ENCODE assay signal across 10 mouse cellular contexts in the genomic region with DNA sequence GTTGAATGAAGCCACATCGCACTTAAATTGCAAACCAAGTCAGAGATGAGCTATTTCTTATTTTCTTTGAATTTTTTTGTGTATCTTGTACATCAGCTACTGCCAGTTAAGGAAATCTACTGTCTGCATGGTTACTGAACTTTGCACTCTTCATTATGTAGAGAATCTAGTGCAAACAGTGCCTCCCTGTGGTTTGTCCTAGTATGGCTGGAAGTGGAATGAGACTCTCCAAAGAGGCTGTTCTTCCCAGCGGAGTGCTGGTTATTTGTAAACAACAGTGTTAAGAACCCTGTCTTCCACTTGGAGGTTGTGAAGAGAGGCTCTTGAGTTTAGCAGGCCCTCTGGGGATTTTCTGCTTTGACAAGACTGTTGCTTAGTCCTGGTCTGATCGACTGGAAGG. TPM values are rescaled to one million over a fixed set of nuclear protein-coding genes. Genes with fewer than 3 reads are reported as not detected.
DNase-seq lines count a peak whose midpoint lies in the region; ATAC-seq and TF ChIP-seq lines count a peak whose summit lies in the region.
"Had no signal": no experiment of that assay in that cellular context is flagged by ENCODE, and none has a peak within 500 bp of the region (broad histone marks: within the 10 kb centered on the region; RNA-seq: fewer than 3 reads in every experiment).

No protein-coding gene starts in this region.

- no peaks in the 10 kb centered on the region for H3K27me3 ChIP-seq in forebrain, postnatal 0 days (ENCODE audit: insufficient read depth, low read length)
- no peaks in the 10 kb centered on the region for H3K27me3 ChIP-seq in midbrain, embryonic 12.5 days
- H3K27me3 ChIP-seq: embryonic facial prominence, embryonic 13.5 days; lung, embryonic 15.5 days had no signal

- no peaks in the 10 kb centered on the region for H3K4me1 ChIP-seq in ES-E14 (ENCODE audit: control insufficient read depth in 2 of 2, insufficient read depth in 2 of 2, low read length in 2 of 2, poor library complexity in 1 of 2)
- H3K4me1 ChIP-seq in forebrain, postnatal 0 days (ENCODE audit: insufficient read depth) = no peaks in the 10 kb centered on the region
- no peaks in the 10 kb centered on the region for H3K4me1 ChIP-seq in midbrain, embryonic 12.5 days
- H3K4me1 ChIP-seq: embryonic facial prominence, embryonic 13.5 days; lung, embryonic 15.5 days had no signal

- H3K4me2 ChIP-seq in forebrain, postnatal 0 days (ENCODE audit: low read depth) = no peak overlapping the region
- no peak overlapping the region for H3K4me2 ChIP-seq in midbrain, embryonic 12.5 days (replicated peaks)
- H3K4me2 ChIP-seq: embryonic facial prominence, embryonic 13.5 days; lung, embryonic 15.5 days had no signal

- no peak overlapping the region for H3K27ac ChIP-seq in layer of hippocampus, adult 2 months
- no peak overlapping the region for H3K27ac ChIP-seq in ES-E14 (ENCODE audit: insufficient read depth, low read depth, low read length, poor library complexity, severe bottlenecking)
- H3K27ac ChIP-seq in forebrain, postnatal 0 days (ENCODE audit: low read depth, low read length) = no peak overlapping the region
- H3K27ac ChIP-seq in midbrain, embryonic 12.5 days (replicated peaks) = no peak overlapping the region
- H3K27ac ChIP-seq: embryonic facial prominence, embryonic 13.5 days; lung, embryonic 15.5 days had no signal

- DNase-seq in layer of hippocampus, adult 2 months (ENCODE audit: low spot score in 2 of 2) = peak in 1 of 2 experiments; percentile 58
- no peak for DNase-seq in layer of hippocampus, adult 9-11 months
- peak; percentile 49 for DNase-seq in ES-E14 (ENCODE audit: low read depth, low spot score)
- peak; percentile 41 for DNase-seq in c-Kit-positive CD71-negative TER-119-negative erythroid progenitor cells, embryonic 14.5 days (ENCODE audit: low read depth)
- DNase-seq in forebrain, postnatal 0 days = peak; percentile 61
- DNase-seq in kidney, postnatal 25 days = peak; percentile 42 to 75
- no peak for DNase-seq in ovary, postnatal 36 days (ENCODE audit: low spot score)

- ATAC-seq in forebrain, postnatal 0 days = peak; percentile 56
- ATAC-seq in midbrain, embryonic 12.5 days (ENCODE audit: low FRiP score, low read depth) = peak; percentile 53; the same call in 1 of the 2 replicates

- in situ Hi-C loops in ES-E14 (cut with MboI; ENCODE audit: low sequenced_read_pairs in 2 of 2, unreplicated experiment in 2 of 2) = loop anchor here (5.0 to 10.0 kb wide), 2 partner anchors 318 to 326 kb away; no protein-coding TSS in a partner anchor

- 29% methylated on average over 3 of the region's 3 CpGs for WGBS in forebrain, postnatal 0 days
- WGBS in midbrain, embryonic 12.5 days = 25% methylated on average over 3 of the region's 3 CpGs

- H3K4me3 ChIP-seq in layer of hippocampus, adult 2 months = no peak overlapping the region
- no peak overlapping the region for H3K4me3 ChIP-seq in ES-E14 (ENCODE audit: insufficient read depth in 1 of 2, low read depth in 1 of 2, low read length in 2 of 2, poor library complexity in 1 of 2, severe bottlenecking in 1 of 2)
- no peak overlapping the region for H3K4me3 ChIP-seq in forebrain, postnatal 0 days (ENCODE audit: low read depth, low read length)
- H3K4me3 ChIP-seq in midbrain, embryonic 12.5 days = no peak overlapping the region
- H3K4me3 ChIP-seq: embryonic facial prominence, embryonic 13.5 days; lung, embryonic 15.5 days had no signal

- TF ChIP-seq CTCF in layer of hippocampus, adult 2 months (conservative IDR thresholded peaks at IDR 0.05) = peak; percentile 86
- peak; percentile 75 for TF ChIP-seq CTCF in forebrain, postnatal 0 days (IDR thresholded peaks at IDR 0.05; ENCODE audit: low read depth)

- H3K9me3 ChIP-seq in ES-E14 (ENCODE audit: control insufficient read depth, insufficient read depth, low read depth, low read length) = no peaks in the 10 kb centered on the region
- H3K9me3 ChIP-seq in forebrain, postnatal 0 days (ENCODE audit: low read length) = no peaks in the 10 kb centered on the region
- H3K9me3 ChIP-seq in midbrain, embryonic 12.5 days = no peaks in the 10 kb centered on the region
- H3K9me3 ChIP-seq: embryonic facial prominence, embryonic 13.5 days; lung, embryonic 15.5 days had no signal

- H3K36me3 ChIP-seq in ES-E14 (ENCODE audit: control insufficient read depth, insufficient read depth, low read length, poor library complexity, severe bottlenecking) = no peaks in the 10 kb centered on the region
- H3K36me3 ChIP-seq in forebrain, postnatal 0 days (ENCODE audit: insufficient read depth) = no peaks in the 10 kb centered on the region
- H3K36me3 ChIP-seq in midbrain, embryonic 12.5 days = no peaks in the 10 kb centered on the region
- H3K36me3 ChIP-seq: embryonic facial prominence, embryonic 13.5 days; lung, embryonic 15.5 days had no signal

- H3K9ac ChIP-seq in ES-E14 (ENCODE audit: insufficient read depth, low read depth, low read length, poor library complexity, severe bottlenecking) = no peak overlapping the region
- H3K9ac ChIP-seq in forebrain, postnatal 0 days = no peak overlapping the region
- H3K9ac ChIP-seq in midbrain, embryonic 12.5 days (replicated peaks) = no peak overlapping the region
- H3K9ac ChIP-seq: embryonic facial prominence, embryonic 13.5 days; lung, embryonic 15.5 days had no signal

TF ChIP-seq in ES-E14, 5 proteins besides CTCF, POLR2A, EP300 and RAD21:
- TF ChIP-seq ZNF384 (IDR thresholded peaks at IDR 0.05; ENCODE audit: low read depth, low read length) (no peak), ZC3H11A (IDR thresholded peaks at IDR 0.05; ENCODE audit: borderline replicate concordance, low read depth, low read length) (peak; percentile 59; the same call in 1 of the 2 replicates)

RNA-seq across cellular contexts. Expression of a gene that starts 22.5 kb away (rescaled TPM):
- total RNA-seq in layer of hippocampus, adult 2 months (2021) = 100 to 1,000 TPM; 103 to 115 TPM
- 44.5 and 78.0 TPM in 2 replicates for total RNA-seq in ES-E14 (2012; rRNA removed)
- total RNA-seq in forebrain, postnatal 0 days (2014; rRNA removed) = 128 and 174 TPM in 2 replicates
- 426 and 574 TPM in 2 replicates for polyA plus RNA-seq in forebrain, postnatal 0 days (2015; fragmentation: Nextera tagmentation; extraction: Ambion mirVana)
- 236 and 245 TPM in 2 replicates for polyA plus RNA-seq in midbrain, embryonic 12.5 days (2016; fragmentation: Nextera tagmentation; extraction: Ambion mirVana)

RNA-seq across cellular contexts. Expression of a gene that starts 49.2 kb away (rescaled TPM):
- total RNA-seq in layer of hippocampus, adult 2 months (2021) = 10 to 100 TPM; 20.2 to 21.6 TPM
- total RNA-seq in ES-E14 (2012; rRNA removed) = 1.3 and 2.0 TPM in 2 replicates
- total RNA-seq in forebrain, postnatal 0 days (2014; rRNA removed) = 36.7 and 37.2 TPM in 2 replicates
- polyA plus RNA-seq in forebrain, postnatal 0 days (2015; fragmentation: Nextera tagmentation; extraction: Ambion mirVana) = 41.4 and 51.2 TPM in 2 replicates
- polyA plus RNA-seq in midbrain, embryonic 12.5 days (2016; fragmentation: Nextera tagmentation; extraction: Ambion mirVana) = 7.5 and 8.7 TPM in 2 replicates

RNA-seq across cellular contexts. Expression of a gene that starts 49.6 kb away (rescaled TPM):
- 1 to 10 TPM; 4.1 to 5.4 TPM for total RNA-seq in layer of hippocampus, adult 2 months (2021)
- 38.2 and 45.2 TPM in 2 replicates for total RNA-seq in ES-E14 (2012; rRNA removed)
- 2.2 and 3.0 TPM in 2 replicates for total RNA-seq in forebrain, postnatal 0 days (2014; rRNA removed)
- polyA plus RNA-seq in forebrain, postnatal 0 days (2015; fragmentation: Nextera tagmentation; extraction: Ambion mirVana) = 2.4 and 2.5 TPM in 2 replicates
- 8.8 and 10.5 TPM in 2 replicates for polyA plus RNA-seq in midbrain, embryonic 12.5 days (2016; fragmentation: Nextera tagmentation; extraction: Ambion mirVana)

Comparison
In these comparisons a context has a peak if more than half of its experiments do, and no peak if none do; other contexts are left out.
1. DNase-seq: peak in ES-E14 (single experiment), c-Kit-positive CD71-negative TER-119-negative erythroid progenitor cells, embryonic 14.5 days (single experiment), forebrain, postnatal 0 days (single experiment) and kidney, postnatal 25 days (2 of 2); none in layer of hippocampus, adult 9-11 months (single experiment) and ovary, postnatal 36 days (single experiment).